Mouse (Mus musculus) kidney, adult 2 months (tissue): Measurements from ENCODE around the gene Dcun1d4.

Experiments used
- CTCF ChIP-seq: fragments of 200-500 bp; conservative IDR thresholded peaks from 2 replicates; pipeline ENCODE4 v1.5.1; 2011; ENCODE audit warnings: low read depth, mild to moderate bottlenecking, control low read depth, low read length, moderate library complexity, mixed read lengths; ENCODE audit not compliant: insufficient read depth, insufficient read length
- POLR2A ChIP-seq: fragments of 200-500 bp; IDR thresholded peaks from one replicate; pipeline ENCODE4 v1.6.1; 2011; ENCODE audit warnings: low read depth, low read length, control low read depth

DNA sequence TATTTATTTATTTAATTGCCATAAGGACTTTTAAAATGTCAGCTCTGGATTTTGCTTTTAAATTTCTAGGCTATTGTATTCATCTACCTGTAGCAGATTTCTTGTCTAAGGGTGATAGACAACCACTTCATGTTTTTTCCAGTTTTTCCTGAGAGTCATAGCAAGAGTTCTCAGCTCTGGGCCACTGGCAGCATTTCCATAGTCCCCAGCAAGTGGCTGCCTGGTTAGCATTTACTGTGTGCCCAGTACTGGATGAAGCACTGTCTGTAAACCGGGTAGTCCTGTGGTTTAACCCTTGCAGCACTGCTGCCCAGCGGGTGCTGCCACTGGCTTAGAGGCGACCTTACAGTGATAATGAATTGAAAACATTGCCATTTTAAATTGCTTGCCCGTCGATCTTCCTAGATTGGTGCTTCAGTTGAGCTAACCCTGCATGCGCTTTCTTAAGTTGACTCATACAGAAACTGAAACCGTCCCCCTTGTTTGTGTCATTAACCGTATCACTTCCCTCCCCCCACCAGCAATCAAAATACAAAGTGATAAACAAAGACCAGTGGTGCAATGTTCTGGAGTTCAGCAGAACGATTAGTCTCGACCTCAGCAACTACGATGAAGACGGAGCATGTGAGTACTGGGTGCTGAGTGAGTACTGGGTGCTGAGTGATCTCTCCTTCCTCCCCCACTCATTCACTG, 76.1 kb downstream of the Dcun1d4 start:
- TF ChIP-seq CTCF (no peak), POLR2A (no peak)
